Mouse (Mus musculus): ENCODE measurements at regions not wholly inside any gene's neighbourhood (a gene's known extent, or its start where the extent isn't known, plus 50 kb on each side); places are given as distances from the start of the nearest gene placed in this dataset.
A peak's percentile ranks its signal among the peaks of the same experiment; 100 is the strongest.

DNA sequence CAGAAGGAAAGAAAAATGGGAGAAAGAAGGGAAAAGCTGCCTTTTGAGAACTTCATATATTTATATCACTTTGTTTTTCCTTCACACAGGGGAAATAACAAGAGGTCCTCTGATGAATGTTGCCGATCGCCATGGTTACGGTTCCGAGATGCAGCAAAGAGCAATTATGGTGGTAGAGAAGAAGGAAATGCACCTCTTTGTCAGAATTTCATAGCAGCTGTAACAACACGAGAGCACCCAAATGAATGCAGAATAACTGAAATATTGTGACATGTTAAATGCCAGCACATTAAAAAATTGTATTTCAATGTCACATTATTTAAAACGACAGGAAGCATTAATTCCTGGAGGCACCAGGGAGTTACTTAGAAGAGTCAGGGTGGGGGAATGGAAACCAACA lies 279.4 kb downstream of the Mctp2 start:
- no peak for DNase-seq (ENCODE audit: low read depth, low spot score)

DNA sequence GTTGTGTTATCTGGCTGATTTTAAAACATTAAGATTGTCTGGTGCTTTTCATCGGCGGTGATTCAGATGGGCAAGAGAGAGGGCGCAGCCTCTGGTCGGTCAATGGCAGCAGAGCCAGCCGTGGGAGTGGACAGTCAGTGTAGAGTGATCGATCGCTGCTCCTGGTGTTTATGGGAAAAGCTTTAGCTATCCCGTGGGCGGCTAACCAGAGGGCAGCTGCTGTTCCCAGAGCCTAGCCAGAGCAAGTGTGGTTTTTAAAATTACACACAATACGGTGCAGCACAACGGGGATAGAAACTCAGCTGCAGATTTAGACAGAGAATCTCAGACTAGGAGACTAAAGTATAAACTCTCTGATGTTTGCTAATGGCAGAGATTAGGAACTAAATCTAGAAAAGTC lies 297.3 kb downstream of the Mctp2 start:
- no peak for DNase-seq (ENCODE audit: low read depth, low spot score)

DNA sequence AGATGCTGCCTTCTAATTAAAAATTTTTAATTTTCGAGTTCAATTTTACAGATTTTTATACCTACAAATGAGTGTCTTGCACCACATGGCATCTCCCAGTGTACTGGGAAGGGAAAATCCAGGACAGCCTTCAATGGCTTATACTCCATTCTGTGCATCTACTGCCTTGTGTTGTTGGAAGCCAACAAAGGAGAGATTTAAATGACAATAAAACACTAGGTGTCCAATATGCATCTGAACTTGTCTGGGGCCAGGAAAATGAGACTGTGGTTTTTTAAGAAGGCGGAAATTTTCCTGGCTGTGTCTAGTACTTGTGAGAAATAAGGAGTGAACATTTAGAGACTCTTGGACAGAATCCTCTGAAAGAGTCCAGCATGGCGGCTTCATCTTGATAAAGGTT lies 302.1 kb downstream of the Mctp2 start:
- DNase-seq (ENCODE audit: low read depth, low spot score), result peak; percentile 75

DNA sequence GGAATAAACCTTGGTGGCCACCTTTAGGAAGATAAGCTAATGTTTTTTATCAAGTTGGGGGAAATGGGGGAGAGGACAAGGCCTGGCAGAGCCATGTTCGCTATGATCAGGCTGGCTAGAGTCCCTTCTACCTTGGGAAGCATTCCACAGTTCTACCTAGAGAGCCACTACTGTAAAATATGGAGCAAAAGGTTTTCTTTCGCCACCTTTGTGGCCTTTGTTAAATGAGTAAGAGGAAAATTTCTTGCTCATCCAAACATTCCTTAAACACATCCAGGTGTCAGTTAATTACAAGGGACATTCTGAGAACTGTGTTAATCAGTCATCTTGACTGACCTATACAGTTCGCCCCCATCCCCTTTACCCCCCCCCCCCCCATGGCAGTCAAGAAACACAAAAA lies 313.9 kb downstream of the Mctp2 start:
- DNase-seq (ENCODE audit: low read depth, low spot score), result no peak

DNA sequence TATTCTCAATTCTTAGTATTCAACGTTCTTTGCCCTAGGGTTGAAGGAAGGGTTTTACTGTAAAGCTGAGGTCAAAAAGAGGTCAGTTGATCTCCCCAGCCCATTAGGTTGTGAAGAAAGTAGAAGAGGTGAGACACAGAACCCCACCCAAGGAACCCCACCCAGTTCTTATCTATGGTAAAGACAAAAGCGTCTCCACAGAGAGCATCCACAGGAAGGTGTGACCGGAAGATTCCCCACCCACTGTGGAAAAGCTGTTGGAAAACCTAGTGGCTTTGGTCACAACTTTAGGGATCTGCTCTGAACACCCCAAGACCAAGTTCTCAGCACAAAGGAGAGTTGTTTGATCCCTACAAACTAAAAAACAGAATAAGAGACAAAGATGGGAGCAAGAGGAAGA lies 314.6 kb downstream of the Mctp2 start:
- peak; percentile 60 for DNase-seq (ENCODE audit: low read depth, low spot score)

DNA sequence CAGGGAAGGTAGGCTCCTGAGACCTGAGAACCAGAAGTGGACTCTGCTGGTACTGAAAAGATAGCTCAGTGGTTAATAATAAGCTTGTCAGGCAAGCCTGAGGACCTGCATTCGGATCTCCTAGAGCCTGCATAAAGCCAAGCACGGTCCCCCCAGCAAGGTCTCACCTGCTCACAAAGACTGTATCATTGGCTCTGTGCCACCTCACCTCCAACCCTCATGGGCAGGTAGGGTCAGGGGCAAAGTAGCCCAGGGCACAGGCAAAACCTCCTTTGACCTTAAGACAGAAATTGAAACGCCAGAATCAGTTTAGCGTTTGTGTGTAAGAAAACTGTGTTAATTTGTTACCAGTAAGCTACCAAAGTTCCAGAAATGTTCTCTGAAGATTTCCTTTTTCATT lies 315.2 kb downstream of the Mctp2 start:
- DNase-seq (ENCODE audit: low read depth, low spot score), result peak; percentile 5

DNA sequence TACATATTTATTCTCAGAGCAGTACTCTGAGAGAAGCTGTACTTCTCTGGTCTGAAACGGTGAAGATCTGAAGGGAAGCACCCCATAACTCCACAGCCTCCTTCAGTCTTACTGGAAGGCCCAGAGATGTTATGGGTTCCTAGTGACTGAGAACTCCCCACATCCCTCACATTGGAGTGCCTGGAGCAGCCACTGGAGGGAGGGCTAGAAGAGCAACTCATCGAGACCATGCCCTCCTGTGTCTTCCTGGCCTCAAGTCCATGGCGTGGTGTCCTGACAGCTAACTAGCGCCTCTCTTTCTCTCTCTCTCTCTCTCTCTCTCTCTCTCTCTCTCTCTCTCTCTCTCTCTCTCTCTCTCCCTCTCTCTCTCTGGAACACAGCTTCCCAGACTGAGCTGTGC lies 340.4 kb downstream of the Mctp2 start:
- peak; percentile 27 for DNase-seq (ENCODE audit: low read depth, low spot score)

DNA sequence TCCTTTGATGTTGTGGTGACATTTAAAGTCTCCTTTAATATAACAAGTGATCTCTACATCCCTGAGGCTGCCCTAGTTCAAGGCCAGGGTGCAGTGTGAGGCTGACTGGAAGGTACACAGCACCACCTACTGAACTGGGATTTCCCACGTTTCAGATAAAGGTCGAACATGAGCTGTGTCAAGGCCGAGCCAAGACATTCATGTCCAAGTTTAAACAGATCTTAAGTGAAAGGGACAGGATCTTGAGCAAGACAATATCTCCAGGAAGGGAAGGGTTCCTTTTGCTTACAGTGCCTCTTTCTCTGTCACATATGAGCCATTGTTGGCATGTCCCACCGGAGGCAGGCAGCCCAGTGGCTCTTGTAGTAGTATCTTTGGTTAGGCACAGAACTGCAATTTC lies 343.0 kb downstream of the Mctp2 start:
- no peak for DNase-seq (ENCODE audit: low read depth, low spot score)

DNA sequence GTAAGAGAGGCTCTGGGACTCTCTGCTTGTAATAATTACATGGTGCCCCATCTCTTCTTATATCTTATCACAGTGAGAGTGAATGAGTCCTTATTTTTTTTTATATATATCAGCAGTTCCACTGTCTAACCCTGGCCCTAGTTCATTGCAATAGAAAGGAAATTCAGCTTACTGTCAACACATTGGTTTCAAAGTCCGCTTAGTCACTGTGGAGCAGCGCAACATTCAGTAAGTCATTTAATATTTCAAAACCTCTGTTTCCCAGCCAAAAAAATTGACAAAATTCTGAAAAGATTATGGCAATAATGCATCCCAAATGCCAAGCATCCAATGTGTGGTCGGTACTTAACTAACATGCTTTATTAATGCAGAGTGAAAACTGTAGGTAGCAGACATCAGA lies 343.6 kb downstream of the Mctp2 start:
- no peak for DNase-seq (ENCODE audit: low read depth, low spot score)

DNA sequence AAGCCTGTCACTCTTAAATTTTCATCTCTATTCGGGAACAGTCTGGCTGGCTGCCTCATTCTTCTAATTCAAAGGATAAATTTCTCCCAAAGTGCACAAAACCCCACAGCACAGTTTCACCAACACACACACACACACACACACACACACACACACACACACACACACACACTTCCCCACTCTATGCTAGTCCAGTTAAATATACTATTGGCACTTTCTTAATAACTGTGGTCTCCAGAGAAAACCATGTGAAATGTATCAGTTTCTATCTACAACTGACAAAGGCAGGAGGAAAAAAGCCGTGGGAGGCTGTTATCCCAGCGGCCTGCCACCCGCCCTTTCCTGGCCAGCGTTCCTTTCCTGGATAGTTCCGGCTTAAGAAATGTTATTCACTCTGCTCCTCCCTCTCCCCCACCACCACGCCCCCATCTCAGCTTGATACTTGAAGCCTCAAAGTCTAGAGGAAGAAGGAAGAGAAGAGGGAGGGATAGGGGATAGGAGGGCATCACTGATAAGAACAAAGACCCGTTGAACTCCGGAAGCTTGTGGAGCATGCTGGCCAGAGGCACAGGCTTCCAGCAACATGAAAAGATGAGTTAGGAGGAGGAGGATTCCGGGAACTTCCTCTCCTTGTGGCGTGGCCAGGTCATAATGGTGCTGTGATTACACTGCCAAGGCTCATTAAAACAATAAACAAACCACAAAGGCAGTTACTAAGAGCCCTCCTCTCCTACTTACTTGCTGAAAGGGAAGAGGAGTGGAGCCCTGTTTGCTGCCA lies 345.8 kb downstream of the Mctp2 start:
- DNase-seq (ENCODE audit: low read depth, low spot score), result peak; percentile 95

DNA sequence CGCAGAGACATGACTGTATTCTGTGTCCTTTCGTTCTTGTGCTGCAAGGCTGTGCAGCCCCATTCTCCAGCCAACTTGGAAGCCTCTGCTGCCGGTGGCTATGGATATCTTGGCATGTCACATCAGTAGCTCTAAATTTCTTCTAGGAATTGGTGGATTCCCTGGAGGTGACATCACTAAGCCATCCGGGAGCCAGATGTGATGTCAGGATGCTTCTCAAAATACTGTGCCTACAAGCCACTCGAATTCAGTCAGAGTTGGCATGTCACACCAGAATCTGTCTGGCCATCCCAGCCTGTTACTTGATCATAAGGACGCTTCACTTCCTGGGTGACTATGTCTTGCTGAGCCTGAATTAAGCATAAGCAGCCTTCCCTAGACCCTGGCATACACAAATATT lies 359.9 kb downstream of the Mctp2 start:
- DNase-seq (ENCODE audit: low read depth, low spot score), result no peak

DNA sequence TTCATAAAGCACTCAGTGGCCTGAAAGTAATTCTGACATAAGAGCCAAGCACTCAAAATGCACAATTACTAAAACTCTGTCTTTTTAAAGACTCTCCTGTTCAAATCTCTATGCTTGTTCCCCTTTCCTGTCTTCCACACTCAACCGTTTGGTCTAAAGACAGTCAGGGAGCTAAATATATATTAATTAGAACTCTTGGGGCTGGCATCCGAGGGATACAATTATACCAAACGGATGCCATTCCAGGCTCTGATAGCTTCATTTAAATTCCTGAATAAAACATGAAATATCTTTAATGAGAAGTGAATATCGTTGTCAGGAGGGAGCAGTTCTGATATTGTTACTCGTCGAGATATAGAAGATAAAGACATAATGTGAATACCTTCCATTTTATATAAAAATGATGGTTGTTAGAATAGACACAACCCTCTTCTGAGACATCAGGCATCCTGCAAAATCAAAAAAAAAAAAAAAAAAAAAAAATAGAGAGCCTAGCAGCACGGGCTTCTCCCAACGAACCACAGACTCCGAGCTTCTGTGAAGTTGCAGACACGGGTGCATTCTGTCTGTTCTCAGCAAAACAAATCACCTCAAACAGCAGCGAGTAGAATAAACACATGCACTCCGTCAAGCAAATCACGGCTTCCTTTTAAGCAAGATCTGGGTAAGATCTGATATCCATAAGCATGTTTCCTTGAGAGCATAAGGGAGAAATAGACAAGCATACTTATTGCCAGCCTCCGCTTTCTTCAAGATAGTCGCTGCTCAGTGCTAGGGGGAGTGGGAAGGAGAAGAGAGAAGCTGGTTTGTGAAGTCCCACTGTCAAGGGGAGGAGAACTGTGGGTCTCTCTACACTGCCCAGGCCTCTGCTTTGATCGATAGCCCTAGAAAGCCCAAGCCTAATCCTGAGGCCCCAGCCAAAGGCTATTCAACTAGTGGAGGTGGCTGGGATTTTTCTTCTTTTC lies 363.0 kb downstream of the Mctp2 start:
- DNase-seq (ENCODE audit: low read depth, low spot score), result no peak

DNA sequence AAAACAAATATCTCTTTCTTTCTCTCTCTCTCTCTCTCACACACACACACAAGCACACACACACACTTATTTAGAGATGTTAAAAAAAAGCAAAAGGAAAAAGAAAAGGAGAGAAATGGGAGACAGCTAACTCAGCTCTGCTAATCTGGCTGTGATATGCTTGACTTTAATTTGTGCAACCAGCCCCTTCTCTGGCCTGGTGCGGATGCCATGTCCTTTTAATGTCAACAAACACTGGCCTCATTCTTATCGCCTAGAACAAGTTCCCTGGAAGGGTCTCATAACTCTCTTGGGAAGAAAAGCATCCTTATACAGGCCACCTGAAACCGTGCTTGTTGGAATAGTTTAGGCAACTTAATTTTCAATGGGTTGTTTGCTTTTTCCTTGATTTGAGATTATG lies 368.7 kb downstream of the Mctp2 start:
- no peak for DNase-seq (ENCODE audit: low read depth, low spot score)

DNA sequence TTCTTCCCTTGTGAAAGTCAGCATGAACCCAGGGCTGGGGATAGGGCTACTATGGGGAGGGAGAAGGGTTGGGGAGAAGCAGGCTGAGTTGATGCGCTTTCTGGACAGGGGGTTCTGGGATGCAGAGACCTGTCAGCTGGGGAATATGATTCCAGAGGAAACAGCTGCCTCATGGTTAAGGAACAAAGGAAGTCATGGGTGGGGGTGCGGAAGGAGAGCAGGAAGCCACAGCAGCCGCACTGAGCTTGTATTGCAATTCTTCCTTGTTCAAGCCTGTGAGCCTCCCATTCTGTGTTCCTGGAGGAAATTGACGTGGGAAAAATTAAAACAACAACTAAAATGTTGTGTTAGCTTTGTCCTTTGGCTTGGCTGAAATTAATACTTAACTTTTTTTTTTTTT lies 369.7 kb downstream of the Mctp2 start:
- DNase-seq (ENCODE audit: low read depth, low spot score), result no peak
